Mouse (Mus musculus) urinary bladder, adult 2 months (tissue): ENCODE results near the gene Spag16. TPM values are rescaled to one million over a fixed set of nuclear protein-coding genes. Genes with fewer than 3 reads are reported as not detected.

ENCODE experiments used
- DNase-seq: peaks from one replicate; pipeline ENCODE4 v3.0.0; 2022; ENCODE audit warnings: low spot score
- polyA plus RNA-seq: library from polyadenylated mRNA; depleted of rRNA; stranded (reverse); fragments of >200 nt; gene quantifications from 2 replicates; pipeline ENCODE4 v1.2.3, GENCODE M21; 2012; rRNA removed

The Spag16 gene
- polyA plus RNA-seq, 1 experiment, result not detected

DNA sequence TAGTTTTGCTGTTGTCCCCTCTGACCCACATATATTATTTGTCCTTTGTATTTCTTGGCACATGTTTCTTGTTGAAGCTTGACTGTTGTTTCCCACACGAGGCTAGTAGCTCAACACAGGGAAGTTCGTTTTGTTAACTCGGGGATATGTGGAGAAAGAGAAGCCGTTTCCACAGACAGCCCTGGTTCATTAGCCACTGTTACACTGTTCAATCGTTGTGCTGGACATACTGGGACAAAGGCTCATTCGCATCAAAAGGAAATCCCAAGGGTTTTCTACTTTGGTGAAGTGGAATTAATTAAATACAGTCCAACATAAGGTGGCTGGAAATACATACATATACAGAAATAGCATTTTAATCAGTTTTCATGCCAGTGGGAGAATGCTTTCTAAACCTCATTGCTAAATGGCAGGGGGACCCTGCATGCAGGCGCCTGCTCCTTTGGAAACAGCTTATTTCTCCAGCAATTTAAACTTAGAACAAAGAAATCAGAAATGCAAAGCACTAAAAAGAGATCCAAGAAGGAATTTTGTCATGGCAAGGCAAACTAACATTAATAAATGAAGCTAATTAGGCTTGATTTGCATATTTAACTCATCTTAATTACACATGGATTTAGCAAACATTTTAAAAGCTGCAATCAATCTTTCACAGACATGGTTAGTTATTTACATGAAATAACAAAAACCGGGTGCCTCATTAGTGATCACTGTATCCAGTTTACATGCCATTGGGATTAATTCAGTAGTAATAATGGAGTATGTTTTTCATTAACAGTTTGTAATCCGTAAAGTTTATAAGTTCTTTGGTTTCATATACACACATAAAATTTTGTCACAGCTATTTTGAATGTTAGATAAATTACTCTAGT, 615.7 kb downstream of the Spag16 start:
- DNase-seq, result no peak

DNA sequence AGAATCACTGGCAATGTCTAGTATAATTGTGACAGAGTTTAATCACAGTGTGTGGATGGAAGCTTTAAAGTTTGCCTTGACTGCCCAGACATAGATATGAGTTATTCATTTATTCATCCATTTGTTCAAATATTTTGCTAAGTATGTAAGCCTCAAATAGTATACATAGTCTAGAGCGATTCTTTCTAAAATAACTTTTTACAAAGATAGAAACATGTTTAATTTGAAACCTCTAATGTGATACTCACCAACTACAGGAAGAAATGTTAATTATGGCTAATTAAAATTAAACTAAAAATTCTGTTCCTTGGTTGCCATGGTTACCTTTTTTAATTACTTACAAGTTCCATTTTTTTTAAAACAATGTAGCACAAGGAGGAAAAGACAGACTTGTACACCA, 653.1 kb downstream of the Spag16 start:
- DNase-seq, result no peak

DNA sequence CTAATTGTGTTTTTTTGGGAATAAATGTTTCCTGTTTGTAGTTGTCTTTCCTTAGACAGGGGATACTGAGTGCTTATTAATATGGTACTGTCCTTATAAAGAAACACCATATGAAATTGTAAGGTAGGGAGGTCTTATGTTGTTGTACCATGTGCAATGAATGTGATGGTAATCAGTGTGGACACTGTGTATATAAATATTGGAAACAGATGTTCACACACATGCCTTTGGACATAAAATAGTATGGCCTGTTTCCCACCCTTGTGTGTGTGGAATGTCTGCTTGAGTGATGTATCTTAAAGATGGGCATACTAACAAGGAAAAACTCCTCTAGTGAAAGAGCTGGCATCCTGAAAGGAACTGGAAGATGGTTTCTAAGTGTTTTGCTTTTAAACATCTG, 692.1 kb downstream of the Spag16 start:
- no peak for DNase-seq

DNA sequence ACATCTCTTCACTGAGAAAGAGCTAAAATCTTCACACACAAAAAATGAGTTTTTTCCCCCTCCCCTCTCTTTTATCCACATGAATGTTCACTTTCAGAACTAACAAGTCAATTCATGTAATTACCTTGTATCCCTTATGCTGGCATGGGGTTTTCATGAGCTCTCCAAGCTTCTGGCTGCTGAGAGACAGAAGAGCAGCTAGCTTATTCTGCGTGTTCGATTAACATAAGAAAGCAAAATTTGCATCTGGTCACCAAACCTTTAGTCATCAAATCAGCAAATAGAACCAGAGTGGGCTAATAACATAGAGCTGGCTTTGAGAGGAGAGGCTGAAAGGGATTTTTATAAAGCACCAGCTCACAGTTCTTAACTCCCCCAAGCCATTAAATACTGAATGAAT, 700.4 kb downstream of the Spag16 start:
- no peak for DNase-seq

DNA sequence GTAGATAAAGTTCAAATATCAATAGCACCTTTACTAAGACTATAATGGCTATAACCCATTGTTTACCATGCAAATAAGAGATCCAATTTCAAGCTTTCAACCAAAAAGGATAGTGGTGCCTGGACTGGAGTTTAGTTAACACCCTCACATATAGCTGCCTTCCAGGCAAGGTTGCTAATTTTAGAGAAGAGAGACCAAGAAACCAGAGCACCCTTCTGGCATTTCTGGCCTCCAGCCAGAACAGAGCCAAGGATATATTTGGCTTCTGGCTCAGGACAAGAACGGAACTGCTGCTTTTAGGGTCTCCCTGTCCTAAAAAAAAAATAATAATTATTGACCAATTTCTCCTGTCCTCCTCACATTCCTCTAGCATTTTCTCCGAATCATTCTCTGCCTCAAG, 703.0 kb downstream of the Spag16 start:
- no peak for DNase-seq

DNA sequence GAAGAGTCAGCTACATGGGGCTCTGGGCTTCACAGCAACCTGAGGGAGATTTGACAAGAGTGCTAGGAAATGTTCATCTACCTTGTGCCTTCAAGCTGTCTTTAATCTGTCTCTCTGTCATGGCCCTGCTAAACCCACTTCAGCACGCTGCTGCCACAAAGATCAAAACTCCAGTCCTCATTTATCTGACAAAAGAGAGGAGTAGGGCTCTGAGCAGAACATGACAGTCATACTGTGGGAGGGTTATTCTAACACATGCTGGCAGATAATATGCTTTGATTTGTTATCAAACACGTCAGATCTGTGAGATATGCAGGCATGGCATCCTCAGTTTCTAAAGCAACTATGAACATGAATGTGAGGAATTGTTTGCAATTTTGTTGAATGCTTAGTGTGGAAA, 725.1 kb downstream of the Spag16 start:
- DNase-seq, result no peak

DNA sequence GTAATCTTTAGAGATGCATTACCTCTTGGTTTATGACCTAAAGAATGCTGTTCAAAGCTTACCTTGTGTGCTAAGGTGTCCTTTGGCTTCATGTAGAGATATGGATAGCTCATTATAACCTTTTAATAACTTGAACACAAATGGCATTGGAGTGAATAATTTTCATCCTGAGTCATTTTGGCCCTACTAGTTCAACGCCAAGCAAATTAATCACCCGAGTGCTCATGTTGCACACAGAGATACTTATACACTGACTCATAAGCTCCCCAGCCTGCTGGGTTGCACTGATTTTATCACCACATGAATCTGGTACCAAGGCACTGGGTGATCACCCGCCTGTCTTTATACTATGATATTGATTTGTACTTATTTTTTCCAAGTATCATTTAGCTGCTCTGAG, 795.0 kb downstream of the Spag16 start:
- no peak for DNase-seq

DNA sequence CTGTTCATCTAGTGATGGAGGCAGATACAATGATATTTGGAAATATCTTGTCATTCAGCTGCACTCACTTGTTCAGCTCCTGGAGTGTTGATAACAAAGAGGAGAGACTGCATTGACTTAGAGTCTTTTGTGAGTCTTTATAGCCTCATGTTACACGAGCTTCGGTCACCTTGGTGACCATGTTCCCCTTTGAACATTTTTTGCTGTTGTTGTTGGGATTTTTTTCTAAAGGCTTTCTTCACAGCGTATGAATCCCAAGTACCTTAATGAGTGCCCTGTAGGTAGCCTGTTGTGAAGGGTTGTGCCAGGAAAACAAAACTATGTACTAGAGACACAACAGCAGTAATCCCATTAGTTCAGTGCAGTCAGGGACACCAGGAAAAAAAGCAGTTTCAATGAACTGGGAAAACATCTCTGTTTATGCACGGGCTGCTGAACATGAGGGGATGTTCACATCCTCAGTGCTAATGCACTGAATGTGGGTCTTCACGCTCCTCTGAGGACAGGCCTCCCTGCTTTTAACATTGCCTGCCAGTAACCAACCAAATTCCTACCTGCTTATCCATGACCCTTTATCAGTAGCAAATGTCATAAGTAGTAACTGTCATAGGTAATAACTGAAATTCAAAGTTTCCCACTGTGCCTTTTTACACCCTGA, 798.2 kb downstream of the Spag16 start:
- DNase-seq, result no peak

DNA sequence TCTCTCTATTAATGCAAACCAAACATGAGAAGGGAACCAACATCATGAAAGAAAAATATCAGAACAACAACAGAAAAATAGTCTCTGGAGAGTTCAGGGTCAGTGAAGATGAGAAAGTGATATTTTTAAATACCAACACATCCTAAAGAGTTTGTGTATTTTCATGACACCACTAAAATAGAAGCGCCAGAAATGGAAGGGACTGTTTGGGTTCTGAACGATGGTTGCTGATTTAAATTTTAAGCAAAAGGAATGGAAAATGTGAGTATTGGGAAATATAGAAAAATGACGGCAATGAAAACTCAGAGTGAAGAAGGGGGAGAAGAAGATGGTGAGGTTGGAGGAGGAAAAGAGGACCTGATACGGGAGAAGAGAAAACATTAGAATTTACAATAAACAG, 825.9 kb downstream of the Spag16 start:
- no peak for DNase-seq

DNA sequence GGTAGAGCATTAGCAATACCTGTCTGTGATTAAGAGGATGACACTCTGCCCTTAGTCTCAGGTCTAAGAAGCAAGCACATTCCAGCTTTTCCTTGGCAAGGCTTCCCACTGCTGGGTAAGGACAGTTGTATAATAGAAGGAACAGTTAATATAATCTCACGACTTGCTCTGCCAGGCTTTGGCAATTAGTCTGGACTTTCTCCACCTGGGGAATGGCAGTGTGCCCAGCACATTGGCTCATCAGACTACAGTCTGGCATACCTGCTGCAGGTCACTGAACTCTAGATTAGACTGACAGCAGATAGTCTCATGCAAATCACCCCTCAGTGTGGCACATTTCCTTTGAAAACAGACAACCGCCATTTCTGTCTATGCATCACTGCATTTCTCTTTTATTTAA, 865.8 kb downstream of the Spag16 start:
- DNase-seq, result no peak

DNA sequence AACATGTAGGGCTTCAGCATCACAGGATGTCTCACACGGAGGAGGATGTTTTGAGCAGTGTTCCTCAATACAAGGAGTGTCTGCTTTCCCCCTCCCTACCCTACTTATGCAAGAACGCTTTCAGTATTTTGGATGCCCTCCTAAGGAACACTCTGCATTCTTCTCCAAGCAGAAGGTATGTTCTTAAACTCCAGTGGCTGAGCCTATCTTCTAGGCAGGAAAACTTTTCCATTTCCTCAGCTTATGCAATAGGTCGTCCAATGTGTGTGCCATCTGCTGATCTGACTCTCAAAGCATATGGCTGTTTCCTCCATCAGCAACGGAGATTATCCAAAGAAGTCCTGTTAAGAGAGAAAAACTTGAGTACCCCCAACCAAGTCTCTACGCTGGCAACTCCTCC, 873.5 kb downstream of the Spag16 start:
- no peak for DNase-seq

DNA sequence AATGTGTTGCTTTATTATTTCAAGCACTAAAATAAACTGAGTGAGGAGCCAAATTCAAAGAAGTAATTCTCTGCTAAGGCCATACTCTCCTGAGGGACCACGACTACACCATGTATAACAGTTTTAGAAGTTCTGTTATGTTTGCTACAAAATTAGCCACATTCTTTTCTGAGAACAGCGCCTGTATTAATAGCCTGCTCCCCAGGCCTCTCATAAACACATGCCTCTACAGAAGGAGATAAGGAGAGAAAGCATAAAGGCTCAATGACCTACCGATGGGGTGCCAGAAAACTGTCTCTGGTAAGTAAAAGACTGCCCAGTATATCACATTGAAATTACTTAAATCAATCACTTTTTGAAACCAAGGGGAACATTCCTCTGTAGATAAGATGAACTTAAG, 877.2 kb downstream of the Spag16 start:
- DNase-seq, result no peak

DNA sequence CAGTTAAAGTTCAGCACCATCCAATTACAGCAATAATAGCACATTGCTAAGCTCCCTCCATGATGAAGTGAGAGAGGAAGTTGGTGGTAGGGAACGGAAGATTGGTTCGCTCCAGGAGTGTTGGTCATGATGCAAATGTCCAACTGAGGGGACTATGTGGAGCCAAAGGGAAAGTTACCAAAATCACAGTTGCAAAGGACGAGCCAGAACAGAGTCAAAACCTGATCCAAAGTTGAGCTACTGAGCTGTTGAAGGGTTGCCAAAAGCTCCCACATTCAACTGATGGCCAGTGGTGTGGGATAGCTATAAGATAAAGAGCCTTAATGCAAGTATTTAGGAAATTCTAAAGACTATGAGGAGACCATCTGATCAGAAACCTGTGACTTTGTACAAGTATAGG, 879.1 kb downstream of the Spag16 start:
- no peak for DNase-seq

DNA sequence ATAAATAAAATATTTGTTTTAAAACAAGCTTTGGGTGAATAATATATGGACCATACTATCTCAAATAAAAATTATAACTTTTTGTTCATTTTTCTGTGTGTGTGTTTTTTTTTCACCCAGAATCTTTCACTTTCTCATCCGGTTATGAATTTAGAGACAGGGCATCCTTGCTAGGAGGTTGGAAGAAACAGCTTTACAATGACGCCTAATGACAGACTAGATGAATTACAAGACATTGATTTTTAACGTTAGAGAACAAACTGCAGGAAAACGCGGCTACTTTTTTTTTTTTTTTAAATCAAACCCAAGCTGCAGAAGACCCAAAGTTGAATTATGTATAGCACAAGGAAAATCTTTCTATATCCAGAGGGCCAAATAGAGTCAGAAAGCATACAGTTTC, 898.3 kb downstream of the Spag16 start:
- no peak for DNase-seq

DNA sequence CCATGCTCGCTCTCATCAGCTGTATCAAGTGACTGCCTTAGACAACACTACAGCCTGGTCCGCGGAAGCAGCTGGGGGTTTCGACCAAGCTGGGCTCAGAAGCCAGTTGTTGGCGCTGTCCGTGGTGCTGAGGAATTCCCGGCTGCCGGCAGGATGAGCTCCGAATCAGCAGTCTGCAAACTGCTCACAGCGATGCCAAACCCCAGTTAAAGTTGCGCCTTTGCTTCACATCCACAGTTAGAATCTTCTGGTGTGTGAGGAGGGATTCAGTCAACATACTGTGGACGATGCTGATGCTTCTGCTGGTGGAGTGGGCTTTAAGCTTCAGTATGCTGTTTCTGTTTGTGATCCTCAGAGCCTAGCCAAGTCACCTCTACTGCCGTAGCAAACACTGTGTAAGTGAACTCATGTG, 898.9 kb downstream of the Spag16 start, which contains the start of gene Vwc2l:
Vwc2l (plus strand) TSS at position 61 of the 412 bp plus-strand sequence.
- peak; percentile 26 for DNase-seq

Other genes with a start within 250 kb of the Spag16 start
- 12.9 and 14.0 TPM in 2 replicates for gene Ikzf2, start 139.7 kb upstream of the Spag16 start, polyA plus RNA-seq